Mouse (Mus musculus): ENCODE results near the gene C87436.

- TF ChIP-seq POLR2A (IDR thresholded peaks at IDR 0.05; ENCODE audit: borderline replicate concordance, extremely low read depth, insufficient read depth, insufficient read length, poor library complexity, severe bottlenecking) (no peak), CTCF (IDR thresholded peaks at IDR 0.05; ENCODE audit: borderline replicate concordance, extremely low read depth, insufficient read depth, insufficient read length) (no peak)
These were observed 71.7 kb downstream of the C87436 start for GRCm38 (mm10) chr6:86509866-86510200.

All from brain, embryonic 14.5 days (tissue).